Mouse (Mus musculus) hindbrain, postnatal 0 days (tissue): ENCODE results near the gene Tiam1. TPM values are rescaled to one million over a fixed set of nuclear protein-coding genes. Genes with fewer than 3 reads are reported as not detected.

Source experiments
- ATAC-seq: fragments of 200-750 bp; cut with Nextera tagmentation; 2 replicates; pipeline ENCODE4 v1.8.0; 2017; ENCODE audit warnings: mild to moderate bottlenecking, moderate TSS enrichment, moderate library complexity
- DNase-seq: peaks from one replicate; pipeline ENCODE4 v3.0.0-alpha.2; 2015; ENCODE audit warnings: low spot score
- H3K27ac ChIP-seq: fragments of 300-500 bp; sonication (generic); 2 replicates; pipeline ENCODE4 v1.5.1; 2014; ENCODE audit warnings: mild to moderate bottlenecking
- H3K27me3 ChIP-seq: fragments of 300-500 bp; sonication (generic); 2 replicates; pipeline ENCODE4 v1.6.1; 2014; ENCODE audit warnings: low read length, mixed read lengths; ENCODE audit not compliant: insufficient read depth
- H3K36me3 ChIP-seq: fragments of 300-500 bp; sonication (generic); 2 replicates; pipeline ENCODE4 v1.6.1; 2014; ENCODE audit warnings: low read length, mixed read lengths; ENCODE audit not compliant: insufficient read depth
- H3K4me1 ChIP-seq: fragments of 300-500 bp; sonication (generic); 2 replicates; pipeline ENCODE4 v1.6.1; 2014; ENCODE audit warnings: antibody characterized with exemption, low read length, mixed read lengths; ENCODE audit not compliant: insufficient read depth
- H3K4me2 ChIP-seq: fragments of 300-500 bp; sonication (generic); 2 replicates; pipeline ENCODE4 v1.6.1; 2014; ENCODE audit warnings: low read depth, mild to moderate bottlenecking, low read length, moderate library complexity, mixed read lengths
- H3K4me3 ChIP-seq: fragments of 300-500 bp; sonication (generic); 2 replicates; pipeline ENCODE4 v1.5.1; 2014; ENCODE audit warnings: low read length
- H3K9ac ChIP-seq: fragments of 300-500 bp; sonication (generic); replicated peaks from 2 replicates; pipeline ENCODE4 v1.6.1; 2014; ENCODE audit warnings: mild to moderate bottlenecking, low read length, moderate library complexity, mixed read lengths
- H3K9me3 ChIP-seq: fragments of 300-500 bp; sonication (generic); 2 replicates; pipeline ENCODE4 v1.6.1; 2016; ENCODE audit warnings: low read length, mixed read lengths
- CTCF ChIP-seq: IDR thresholded peaks from 2 replicates; pipeline ENCODE4 v1.5.1; 2016; ENCODE audit warnings: antibody characterized with exemption, control low read depth, low read depth
- WGBS: fragments of 180-500 bp; shearing (Covaris S2); extraction: QIAGEN DNeasy Blood & Tissue Kit; methylation state at CpG from one replicate; pipeline ENCODE4 v1.1.7; 2014; 5-methylcytosine and 5-hydroxymethylcytosine counted together
- polyA plus RNA-seq: library from polyadenylated mRNA; unstranded; fragments of >200 nt; fragmentation: Nextera tagmentation; extraction: Ambion mirVana; gene quantifications from 2 replicates; pipeline ENCODE4 v1.2.1, GENCODE M21; 2015
- total RNA-seq: library from RNA; depleted of rRNA; stranded (reverse); fragments of >200 nt; gene quantifications from 2 replicates; pipeline ENCODE4 v1.2.3, GENCODE M21; 2014

The Tiam1 gene
- total and polyA plus RNA-seq, 2 experiments from 2014 or later, result 15.1 to 26.2 TPM

GRCm38 (mm10) chr16:89921370-89921769 lies 222.2 kb downstream of the Tiam1 start:
- ATAC-seq (no peak), DNase-seq (no peak)
- TF ChIP-seq CTCF, result no peak
- H3K9me3 ChIP-seq, result no peaks in the 10 kb centered on the region
- peaks cover 6% of the 10 kb centered on the region; the same call in 1 of the 2 replicates for H3K4me1 ChIP-seq
- WGBS, result 76% methylated on average over 14 of the region's 14 CpGs
- no peak overlapping the region for H3K4me3 ChIP-seq
- H3K36me3 ChIP-seq, result no peaks in the 10 kb centered on the region
- H3K9ac ChIP-seq, result no peak overlapping the region
- H3K4me2 ChIP-seq, result no peak overlapping the region
- H3K27ac ChIP-seq, result no peak overlapping the region
- no peaks in the 10 kb centered on the region for H3K27me3 ChIP-seq

GRCm38 (mm10) chr16:89920417-89920816 lies 223.2 kb downstream of the Tiam1 start:
- H3K9ac ChIP-seq, result no peak overlapping the region
- no peak for TF ChIP-seq CTCF
- no peaks in the 10 kb centered on the region for H3K9me3 ChIP-seq
- ATAC-seq (no peak), DNase-seq (no peak)
- no peaks in the 10 kb centered on the region for H3K36me3 ChIP-seq
- peaks cover 6% of the 10 kb centered on the region; the same call in 1 of the 2 replicates for H3K4me1 ChIP-seq
- no peak overlapping the region for H3K4me2 ChIP-seq
- no peak overlapping the region for H3K4me3 ChIP-seq
- H3K27ac ChIP-seq, result no peak overlapping the region
- WGBS, result 63% methylated on average over 8 of the region's 8 CpGs
- H3K27me3 ChIP-seq, result no peaks in the 10 kb centered on the region

GRCm38 (mm10) chr16:89917404-89917803 lies 226.2 kb downstream of the Tiam1 start:
- WGBS, result 66% methylated on average over 15 of the region's 15 CpGs

GRCm38 (mm10) chr16:89914946-89915345 lies 228.6 kb downstream of the Tiam1 start:
- no peak overlapping the region for H3K4me3 ChIP-seq
- H3K9ac ChIP-seq, result no peak overlapping the region
- H3K9me3 ChIP-seq, result no peaks in the 10 kb centered on the region
- no peaks in the 10 kb centered on the region for H3K36me3 ChIP-seq
- no peaks in the 10 kb centered on the region for H3K27me3 ChIP-seq
- TF ChIP-seq CTCF, result no peak
- 0 out of 2 replicates have a peak, but pooled peaks cover 4% of the 10 kb centered on the region for H3K4me1 ChIP-seq
- no peak overlapping the region for H3K27ac ChIP-seq
- 85% methylated on average over 4 of the region's 4 CpGs for WGBS
- H3K4me2 ChIP-seq, result no peak overlapping the region
- ATAC-seq (no peak), DNase-seq (no peak)

More at GRCm38 (mm10) chr16:89917404-89917803, 226.2 kb downstream of the Tiam1 start:
- Histone ChIP-seq H3K9ac (no peak overlapping the region), H3K4me2 (peak overlapping the region; percentile 21; the same call in 1 of the 2 replicates), H3K9me3 (no peaks in the 10 kb centered on the region), H3K4me1 (no peaks in the 10 kb centered on the region), H3K4me3 (no peak overlapping the region), H3K27ac (no peak overlapping the region), H3K36me3 (no peaks in the 10 kb centered on the region), H3K27me3 (no peaks in the 10 kb centered on the region)
- ATAC-seq, result peak; percentile 38; the same call in 1 of the 2 replicates
- TF ChIP-seq CTCF, result no peak
- DNase-seq, result peak; percentile 68

- TF ChIP-seq CTCF, result no peak
- 56% methylated on average over 8 of the region's 8 CpGs for WGBS
- Histone ChIP-seq H3K9me3 (no peaks in the 10 kb centered on the region), H3K4me1 (0 out of 2 replicates have a peak, but pooled peaks cover 4% of the 10 kb centered on the region), H3K4me3 (no peak overlapping the region), H3K9ac (no peak overlapping the region), H3K4me2 (no peak overlapping the region), H3K27me3 (no peaks in the 10 kb centered on the region), H3K27ac (no peak overlapping the region), H3K36me3 (no peaks in the 10 kb centered on the region)
- ATAC-seq (no peak), DNase-seq (no peak)
Observed at GRCm38 (mm10) chr16:89912686-89913375, 230.7 kb downstream of the Tiam1 start.

GRCm38 (mm10) chr16:89909393-89910068 lies 234.0 kb downstream of the Tiam1 start:
- Histone ChIP-seq H3K36me3 (no peaks in the 10 kb centered on the region), H3K4me1 (0 out of 2 replicates have a peak, but pooled peaks cover 4% of the 10 kb centered on the region), H3K4me2 (peak overlapping the region; percentile 26; the same call in 1 of the 2 replicates), H3K9ac (no peak overlapping the region), H3K4me3 (no peak overlapping the region), H3K27me3 (no peaks in the 10 kb centered on the region), H3K9me3 (no peaks in the 10 kb centered on the region), H3K27ac (no peak overlapping the region; the same call in 1 of the 2 replicates)
- WGBS, result 47% methylated on average over 26 of the region's 26 CpGs
- DNase-seq (peak; percentile 46), ATAC-seq (0 out of 2 replicates have a peak, but pooled peaks have one; percentile 38)
- TF ChIP-seq CTCF, result no peak
